Mouse (Mus musculus): ENCODE data around the gene Slc30a10.

The Slc30a10 gene

GRCm38 (mm10) chr1:185469551-185470021, 14.9 kb downstream of the Slc30a10 start:
- DNase-seq, result no peak

GRCm38 (mm10) chr1:185472025-185472720, 17.5 kb downstream of the Slc30a10 start:
- no peak for DNase-seq

GRCm38 (mm10) chr1:185472730-185473129, 18.1 kb downstream of the Slc30a10 start:
- no peak for DNase-seq

GRCm38 (mm10) chr1:185473437-185473836, 18.8 kb downstream of the Slc30a10 start:
- DNase-seq, result no peak

- DNase-seq, result no peak
These were observed 25.2 kb downstream of the Slc30a10 start for GRCm38 (mm10) chr1:185479861-185480260.

GRCm38 (mm10) chr1:185482001-185482761, 27.5 kb downstream of the Slc30a10 start:
- DNase-seq, result peak; percentile 40 to 58

GRCm38 (mm10) chr1:185482762-185483161, 28.1 kb downstream of the Slc30a10 start:
- DNase-seq, result no peak

- DNase-seq, result no peak
These were observed 28.9 kb downstream of the Slc30a10 start for GRCm38 (mm10) chr1:185483356-185484057.

GRCm38 (mm10) chr1:185484281-185484680, 29.6 kb downstream of the Slc30a10 start:
- no peak for DNase-seq

- no peak for DNase-seq
These were observed 35.2 kb downstream of the Slc30a10 start for GRCm38 (mm10) chr1:185489893-185490292.

GRCm38 (mm10) chr1:185490603-185491002, 36.0 kb downstream of the Slc30a10 start:
- DNase-seq, result no peak

- no peak for DNase-seq
These were observed 38.9 kb downstream of the Slc30a10 start for GRCm38 (mm10) chr1:185493439-185494034.

GRCm38 (mm10) chr1:185496791-185497460, 42.3 kb downstream of the Slc30a10 start:
- DNase-seq, result no peak

- no peak for DNase-seq
These were observed 46.0 kb downstream of the Slc30a10 start for GRCm38 (mm10) chr1:185500602-185501001.

- DNase-seq, result peak; percentile 61 to 66
These were observed 47.2 kb downstream of the Slc30a10 start for GRCm38 (mm10) chr1:185501801-185502340.

GRCm38 (mm10) chr1:185502550-185502949, 47.9 kb downstream of the Slc30a10 start:
- DNase-seq, result no peak

- DNase-seq, result no peak
These were observed 54.4 kb downstream of the Slc30a10 start for GRCm38 (mm10) chr1:185509042-185509441.

GRCm38 (mm10) chr1:185511306-185511705, 56.7 kb downstream of the Slc30a10 start:
- DNase-seq, result no peak

GRCm38 (mm10) chr1:185515526-185515979, 60.9 kb downstream of the Slc30a10 start:
- DNase-seq, result no peak

GRCm38 (mm10) chr1:185516041-185516440, 61.4 kb downstream of the Slc30a10 start:
- DNase-seq, result no peak

- DNase-seq, result peak; percentile 52 to 67
These were observed 62.9 kb downstream of the Slc30a10 start for GRCm38 (mm10) chr1:185517566-185517965.

All from kidney, postnatal 4 days (tissue).